Mouse (Mus musculus) R1 (cell line): Measurements from ENCODE around the gene Ahdc1.
A peak's percentile ranks its signal among the peaks of the same experiment; 100 is the strongest.

Source experiments
- DNase-seq: peaks from one replicate; pipeline ENCODE4 v3.0.0-alpha.2; 2018; ENCODE audit warnings: low read depth, low spot score

The Ahdc1 gene

GRCm38 (mm10) chr4:133017597-133018262 is 6.7 kb downstream of the Ahdc1 start:
- DNase-seq: no peak

- DNase-seq: no peak
These were observed 7.3 kb downstream of the Ahdc1 start for GRCm38 (mm10) chr4:133018263-133018798.

- peak; percentile 14 for DNase-seq
These were observed 9.7 kb downstream of the Ahdc1 start for GRCm38 (mm10) chr4:133020721-133021120.

GRCm38 (mm10) chr4:133021181-133021671 is 10.2 kb downstream of the Ahdc1 start:
- peak; percentile 75 for DNase-seq

GRCm38 (mm10) chr4:133022217-133022616 is 11.2 kb downstream of the Ahdc1 start:
- DNase-seq: peak; percentile 66

GRCm38 (mm10) chr4:133022954-133023635 is 12.0 kb downstream of the Ahdc1 start:
- no peak for DNase-seq

GRCm38 (mm10) chr4:133023636-133024035 is 12.6 kb downstream of the Ahdc1 start:
- DNase-seq: no peak

- no peak for DNase-seq
These were observed 13.3 kb downstream of the Ahdc1 start for GRCm38 (mm10) chr4:133024404-133024803.

- no peak for DNase-seq
These were observed 14.1 kb downstream of the Ahdc1 start for GRCm38 (mm10) chr4:133024969-133025685.

- DNase-seq: no peak
These were observed 15.2 kb downstream of the Ahdc1 start for GRCm38 (mm10) chr4:133026272-133026671.

- DNase-seq: no peak
These were observed 15.8 kb downstream of the Ahdc1 start for GRCm38 (mm10) chr4:133026826-133027375.

- peak; percentile 94 for DNase-seq
These were observed 16.7 kb downstream of the Ahdc1 start for GRCm38 (mm10) chr4:133027721-133028120.

GRCm38 (mm10) chr4:133028193-133028592 is 17.1 kb downstream of the Ahdc1 start:
- DNase-seq: peak; percentile 82

- no peak for DNase-seq
These were observed 17.8 kb downstream of the Ahdc1 start for GRCm38 (mm10) chr4:133028875-133029274.

GRCm38 (mm10) chr4:133032410-133033095 is 21.5 kb downstream of the Ahdc1 start:
- DNase-seq: peak; percentile 64

- no peak for DNase-seq
These were observed 23.4 kb downstream of the Ahdc1 start for GRCm38 (mm10) chr4:133034478-133034877.

- no peak for DNase-seq
These were observed 24.4 kb downstream of the Ahdc1 start for GRCm38 (mm10) chr4:133035446-133035845.

GRCm38 (mm10) chr4:133035946-133036345 is 24.9 kb downstream of the Ahdc1 start:
- no peak for DNase-seq

- no peak for DNase-seq
These were observed 26.2 kb downstream of the Ahdc1 start for GRCm38 (mm10) chr4:133037293-133037692.

GRCm38 (mm10) chr4:133037798-133038197 is 26.7 kb downstream of the Ahdc1 start:
- DNase-seq: peak; percentile 61

- DNase-seq: peak; percentile 74
These were observed 27.6 kb downstream of the Ahdc1 start for GRCm38 (mm10) chr4:133038521-133039115.
